Mouse (Mus musculus) T-cell, adult 66 days (primary cell): ENCODE results near the gene Itk. TPM values are rescaled to one million over a fixed set of nuclear protein-coding genes. Genes with fewer than 3 reads are reported as not detected.

Experiments used
- total RNA-seq, 2 experiments: library from RNA; stranded (reverse); gene quantifications; 3 replicates in 1 of 2; 4 replicates in 1 of 2; pipeline ENCODE4 v1.2.4; 2023

Gene Itk
- 100 to 1,000 TPM; 424 to 440 TPM for total RNA-seq

GRCm38 (mm10) chr11:46389336-46390117, at the start of gene Itk:
TSS of gene Itk (minus strand) at chr11:46389515.

DNA sequence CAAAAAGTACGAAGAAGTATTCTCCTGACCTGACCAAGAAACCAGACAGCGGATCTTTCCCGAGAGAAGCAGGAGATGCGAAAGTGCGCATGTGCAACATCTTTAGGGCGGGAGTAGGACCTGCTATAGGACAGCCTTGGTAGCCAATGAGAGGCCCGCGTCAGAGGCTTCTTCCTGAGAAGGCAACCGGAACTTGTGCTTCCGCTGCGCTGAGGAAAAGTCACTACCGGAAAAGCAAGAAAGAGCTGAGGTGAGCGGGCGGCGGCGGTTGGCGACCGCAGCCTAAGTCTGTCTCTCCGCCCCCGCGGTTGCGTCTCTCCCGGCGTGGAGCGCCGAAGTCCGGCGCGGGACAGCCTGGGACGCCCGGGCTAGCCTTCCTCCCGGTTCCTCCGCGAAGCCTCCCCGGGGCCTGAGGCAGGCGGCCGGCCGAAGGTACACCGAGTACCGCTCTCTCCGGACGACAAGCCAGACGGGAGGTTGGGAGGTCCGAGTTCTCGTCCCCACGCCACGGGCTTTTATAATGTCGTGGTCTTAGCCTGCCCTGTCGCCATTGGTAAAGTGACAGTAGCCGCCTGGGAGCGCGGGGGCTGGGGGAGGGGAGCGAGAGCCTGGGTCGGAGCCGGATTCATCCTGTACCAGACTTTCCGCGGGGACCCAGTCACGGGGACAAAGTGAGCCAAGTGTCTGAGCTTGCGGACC, 47.6 kb upstream of the Itk start, which contains the start of gene Med7:
Gene Med7, plus strand, starts transcription at position 166 of the 699 bp plus-strand sequence.

GRCm38 (mm10) chr11:46396167-46396859, 7.0 kb upstream of the Itk start, which contains the start of gene Fam71b:
TSS of gene Fam71b (plus strand) at chr11:46396559.

GRCm38 (mm10) chr11:46312523-46313035, 76.7 kb downstream of the Itk start, which contains the start of gene Cyfip2:
TSS of gene Cyfip2 (minus strand) at chr11:46312859.

Other genes with a start within 250 kb of the Itk start
- gene Nipal4, start 223.0 kb downstream of the Itk start, total RNA-seq: under 1 TPM in 1 of 2 experiments, not detected in 1; 0.27 TPM
- gene Fndc9, start 154.0 kb downstream of the Itk start, total RNA-seq: not detected
- gene Cyfip2, start 76.7 kb downstream of the Itk start, total RNA-seq: 100 to 1,000 TPM; 164 to 181 TPM
- gene Fam71b, start 7.0 kb upstream of the Itk start, total RNA-seq: 1 to 10 TPM; 1.4 to 1.6 TPM
- 10 to 100 TPM; 17.0 to 21.4 TPM for gene Med7, start 47.4 kb upstream of the Itk start, total RNA-seq
- gene Havcr2, start 65.4 kb upstream of the Itk start, total RNA-seq: under 1 TPM; 0.47 to 0.70 TPM
- not detected for gene Gm12169, start 134.7 kb upstream of the Itk start, total RNA-seq
- not detected for gene BC053393, start 182.0 kb upstream of the Itk start, total RNA-seq
- gene Dppa1, start 239.7 kb upstream of the Itk start, total RNA-seq: not detected